Mouse (Mus musculus) myocyte (in vitro differentiated cells): ENCODE data around the gene D230025D16Rik. TPM values are rescaled to one million over a fixed set of nuclear protein-coding genes. Genes with fewer than 3 reads are reported as not detected.
A peak's percentile ranks its signal among the peaks of the same experiment; 100 is the strongest.

Experiments
- H3K27me3 ChIP-seq: one replicate; pipeline ENCODE4 v1.6.1; 2011; ENCODE audit not compliant: control insufficient read depth, insufficient read depth, insufficient read length
- H3K36me3 ChIP-seq: one replicate; pipeline ENCODE4 v1.6.1; 2011; ENCODE audit not compliant: control insufficient read depth, insufficient read depth
- H3K4me2 ChIP-seq: one replicate; pipeline ENCODE4 v1.6.1; 2011; ENCODE audit warnings: low read depth, control low read depth
- H3K4me3 ChIP-seq: one replicate; pipeline ENCODE4 v1.5.1; 2011; ENCODE audit warnings: mild to moderate bottlenecking, control low read depth, moderate library complexity
- H3K79me2 ChIP-seq: one replicate; pipeline ENCODE4 v1.6.1; 2011; ENCODE audit not compliant: control insufficient read depth, insufficient read depth
- H3ac ChIP-seq: one replicate; pipeline ENCODE4 v1.6.1; 2011; ENCODE audit not compliant: control insufficient read depth, insufficient read length
- CEBPB ChIP-seq: IDR thresholded peaks from 2 replicates; pipeline ENCODE4 v1.6.1; 2011; ENCODE audit warnings: mild to moderate bottlenecking, moderate library complexity; ENCODE audit not compliant: poor library complexity, insufficient read depth, severe bottlenecking
- E2F4 ChIP-seq: IDR thresholded peaks from one replicate; pipeline ENCODE4 v1.6.1; 2011; ENCODE audit warnings: mild to moderate bottlenecking, control low read depth, moderate library complexity; ENCODE audit not compliant: insufficient read depth
- MAX ChIP-seq: IDR thresholded peaks from one replicate; pipeline ENCODE4 v1.6.1; 2011; ENCODE audit warnings: low read depth, mild to moderate bottlenecking, control low read depth
- MYOD1 ChIP-seq, 3 experiments: IDR thresholded peaks; one replicate each; pipeline ENCODE4 v1.6.1; 2011; ENCODE audit warnings: control low read depth in 2 of 3, low read depth in 2 of 3, mild to moderate bottlenecking in 2 of 3, moderate library complexity in 1 of 3; ENCODE audit not compliant: insufficient read length in 2 of 3, control insufficient read depth in 1 of 3
- MYOG ChIP-seq, 3 experiments: IDR thresholded peaks; one replicate each; pipeline ENCODE4 v1.6.1; 2011; ENCODE audit warnings: control low read depth in 2 of 3, low read depth in 2 of 3, mild to moderate bottlenecking in 2 of 3; ENCODE audit not compliant: insufficient read length in 2 of 3, control insufficient read depth in 1 of 3, insufficient read depth in 1 of 3
- POLR2A ChIP-seq: IDR thresholded peaks from one replicate; pipeline ENCODE4 v1.6.1; 2011; ENCODE audit warnings: low read depth, mild to moderate bottlenecking, control low read depth, moderate library complexity; ENCODE audit not compliant: insufficient read length
- POLR2AphosphoS2 ChIP-seq: IDR thresholded peaks from one replicate; pipeline ENCODE4 v1.6.1; 2011; ENCODE audit warnings: low read depth, control low read depth; ENCODE audit not compliant: insufficient read length
- REST ChIP-seq: IDR thresholded peaks from one replicate; pipeline ENCODE4 v1.6.1; 2011; ENCODE audit warnings: mild to moderate bottlenecking, control low read depth, moderate library complexity; ENCODE audit not compliant: insufficient read depth, insufficient read length
- SRF ChIP-seq: IDR thresholded peaks from one replicate; pipeline ENCODE4 v1.6.1; 2011; ENCODE audit warnings: low read depth; ENCODE audit not compliant: control insufficient read depth, insufficient read length
- TCF12 ChIP-seq: IDR thresholded peaks from one replicate; pipeline ENCODE4 v1.6.1; 2011; ENCODE audit warnings: mild to moderate bottlenecking, control low read depth; ENCODE audit not compliant: poor library complexity, insufficient read depth, severe bottlenecking
- TCF3 ChIP-seq: IDR thresholded peaks from one replicate; pipeline ENCODE4 v1.6.1; 2011; ENCODE audit warnings: low read depth, control low read depth; ENCODE audit not compliant: insufficient read length
- USF1 ChIP-seq: IDR thresholded peaks from one replicate; pipeline ENCODE4 v1.6.1; 2011; ENCODE audit warnings: low read depth, mild to moderate bottlenecking, control low read depth, moderate library complexity
- polyA plus RNA-seq: library from polyadenylated mRNA; unstranded; fragments of >200 nt; fragmentation: generic; extraction: Trizol; gene quantifications from one replicate; pipeline ENCODE4 v1.2.1, GENCODE M21; 2012; ENCODE audit warnings: missing spikeins

The D230025D16Rik gene
- polyA plus RNA-seq, 1 experiment, result 16.6 TPM

- TF ChIP-seq USF1 (no peak), TCF3 (peak; percentile 64), TCF12 (peak; percentile 80), MYOG (IDR thresholded peaks at IDR 0.05; ENCODE audit: control insufficient read depth in 1 of 3, insufficient read depth in 1 of 3, insufficient read length in 2 of 3, low read depth in 2 of 3) (peak; percentile 89 to 99 (median 96)), MYOD1 (IDR thresholded peaks at IDR 0.05; ENCODE audit: control insufficient read depth in 1 of 3, insufficient read length in 2 of 3, low read depth in 2 of 3) (peak; percentile 39 to 97 (median 95)), POLR2A (no peak)
- peak overlapping the region; percentile 95 for H3K4me2 ChIP-seq
- no peaks in the 10 kb centered on the region for H3K27me3 ChIP-seq
- H3K4me3 ChIP-seq, result peak overlapping the region; percentile 93
- H3ac ChIP-seq, result no peak overlapping the region
- H3K36me3 ChIP-seq, result peaks cover 12% of the 10 kb centered on the region
- H3K79me2 ChIP-seq, result peaks cover 25% of the 10 kb centered on the region
Measured at GRCm38 (mm10) chr8:105295256-105295655, 70.3 kb downstream of the D230025D16Rik start.

DNA sequence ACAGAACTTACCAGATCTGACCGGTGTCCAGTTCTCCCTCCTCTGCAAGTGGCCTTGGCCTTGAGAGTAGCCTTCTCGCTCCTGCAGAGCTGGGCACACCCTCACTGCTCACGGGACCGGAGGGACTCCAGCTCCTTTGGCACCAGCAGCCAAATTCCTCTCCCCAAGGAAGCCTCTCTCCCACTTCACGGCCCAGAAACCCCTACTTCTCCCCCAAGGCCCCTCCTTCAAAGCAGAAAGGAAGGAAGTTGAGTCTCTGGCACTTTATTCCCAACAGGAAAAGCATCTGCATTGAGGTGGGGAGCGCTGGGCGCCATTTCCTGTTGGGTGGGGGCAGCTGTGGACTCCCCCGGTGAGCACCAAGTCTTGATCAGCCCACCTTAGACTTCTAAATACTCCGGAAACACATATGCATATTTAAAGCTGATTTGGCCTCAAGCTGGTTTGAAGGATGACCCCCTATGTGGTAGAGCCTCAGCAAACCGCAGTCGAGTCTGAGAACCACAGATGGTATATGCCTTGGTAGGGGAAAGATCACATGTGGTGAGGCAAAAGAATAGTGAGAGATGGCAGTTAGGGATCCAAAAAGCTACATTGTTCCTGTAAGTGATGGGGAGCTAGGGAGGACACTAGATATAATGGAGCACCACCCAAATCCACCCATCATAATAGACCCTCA lies 71.1 kb downstream of the D230025D16Rik start, which contains the start of gene Exoc3l:
Gene Exoc3l (minus strand): TSS at position 207 of the 679 bp plus-strand sequence.
- Histone ChIP-seq H3K4me3 (peak within 1 kb of the TSS; percentile 93), H3K36me3 (peaks cover 19% of the 10 kb centered on the region), H3K79me2 (peaks cover 32% of the 10 kb centered on the region), H3K4me2 (peak within 1 kb of the TSS; percentile 95), H3ac (no peak within 1 kb of the TSS), H3K27me3 (no peaks in the 10 kb centered on the region)
- TF ChIP-seq USF1 (no peak), REST (no peak), MYOG (IDR thresholded peaks at IDR 0.05; ENCODE audit: control insufficient read depth in 1 of 3, insufficient read depth in 1 of 3, insufficient read length in 2 of 3, low read depth in 2 of 3) (no peak), SRF (no peak), MYOD1 (IDR thresholded peaks at IDR 0.05; ENCODE audit: control insufficient read depth in 1 of 3, insufficient read length in 2 of 3, low read depth in 2 of 3) (no peak), POLR2A (no peak), TCF3 (no peak), POLR2AphosphoS2 (no peak), E2F4 (no peak), MAX (no peak), CEBPB (no peak), TCF12 (no peak)

DNA sequence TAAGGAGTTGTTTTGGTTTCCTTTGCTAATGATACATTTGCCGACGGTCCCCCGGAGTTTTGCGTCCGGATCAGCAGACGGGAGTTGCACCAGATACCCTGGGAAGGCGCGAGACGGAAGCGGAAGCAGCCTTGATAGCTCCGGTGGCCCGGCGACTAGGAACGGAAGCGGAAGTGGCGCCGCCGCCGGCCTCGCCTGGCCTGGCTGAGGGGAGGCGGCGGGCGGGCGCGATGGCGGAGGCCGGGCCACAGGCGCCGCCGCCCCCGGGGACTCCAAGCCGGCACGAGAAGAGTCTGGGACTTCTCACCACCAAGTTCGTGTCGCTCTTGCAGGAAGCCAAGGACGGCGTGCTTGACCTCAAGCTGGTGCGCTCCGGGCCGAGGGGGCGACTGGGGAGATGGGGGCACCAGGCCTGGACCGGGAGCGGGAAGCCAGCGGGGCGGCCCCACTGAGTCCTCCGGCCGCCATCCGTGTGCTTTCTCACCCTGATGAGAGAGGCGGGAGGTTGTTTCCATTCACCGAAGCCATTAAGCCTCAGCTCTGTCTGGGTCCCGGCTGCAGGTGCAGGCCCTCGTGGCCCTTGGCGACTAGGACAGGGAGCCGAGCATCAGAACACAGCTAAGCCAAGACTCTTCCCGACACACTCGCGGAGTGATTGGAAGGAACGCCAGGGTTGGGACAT lies 72.7 kb downstream of the D230025D16Rik start, which contains the start of gene E2f4:
Gene E2f4 (plus strand): TSS at position 153 of the 682 bp plus-strand sequence.
- H3K27me3 ChIP-seq, result no peaks in the 10 kb centered on the region
- H3K79me2 ChIP-seq, result peaks cover 32% of the 10 kb centered on the region
- H3K36me3 ChIP-seq, result peaks cover 35% of the 10 kb centered on the region
- peak within 1 kb of the TSS; percentile 95 for H3K4me2 ChIP-seq
- H3K4me3 ChIP-seq, result peak within 1 kb of the TSS; percentile 93
- peak within 1 kb of the TSS; percentile 57 for H3ac ChIP-seq
- TF ChIP-seq MYOD1 (IDR thresholded peaks at IDR 0.05; ENCODE audit: control insufficient read depth in 1 of 3, insufficient read length in 2 of 3, low read depth in 2 of 3) (peak in 1 of 3 experiments; percentile 28), USF1 (no peak), MYOG (IDR thresholded peaks at IDR 0.05; ENCODE audit: control insufficient read depth in 1 of 3, insufficient read depth in 1 of 3, insufficient read length in 2 of 3, low read depth in 2 of 3) (peak in 1 of 3 experiments; percentile 3), POLR2AphosphoS2 (peak; percentile 66), POLR2A (peak; percentile 80)

- TF ChIP-seq REST (no peak), TCF3 (no peak), MYOD1 (IDR thresholded peaks at IDR 0.05; ENCODE audit: control insufficient read depth in 1 of 3, insufficient read length in 2 of 3, low read depth in 2 of 3) (peak in 2 of 3 experiments; percentile 71 to 82), TCF12 (peak; percentile 96), POLR2A (peak; percentile 33), MYOG (IDR thresholded peaks at IDR 0.05; ENCODE audit: control insufficient read depth in 1 of 3, insufficient read depth in 1 of 3, insufficient read length in 2 of 3, low read depth in 2 of 3) (peak; percentile 64 to 92 (median 69)), POLR2AphosphoS2 (peak; percentile 33)
- no peaks in the 10 kb centered on the region for H3K27me3 ChIP-seq
- H3K36me3 ChIP-seq, result peaks cover 42% of the 10 kb centered on the region
- H3K4me3 ChIP-seq, result peak overlapping the region; percentile 93
- H3K79me2 ChIP-seq, result peaks cover 32% of the 10 kb centered on the region
- H3K4me2 ChIP-seq, result peak overlapping the region; percentile 82
- H3ac ChIP-seq, result peak overlapping the region; percentile 57
Measured at GRCm38 (mm10) chr8:105298351-105299252, 73.7 kb downstream of the D230025D16Rik start.
